Mouse (Mus musculus) cortical plate, adult 2 months (tissue): Measurements from ENCODE around the gene Zcchc10. TPM values are rescaled to one million over a fixed set of nuclear protein-coding genes. Genes with fewer than 3 reads are reported as not detected.
"Not testable (repeated sequence)": the region's sequence is repeated elsewhere in the genome, so short reads cannot be mapped to it uniquely, and the experiment has no call there.

Experiments
- H3K27ac ChIP-seq: fragments of 200-500 bp; 2 replicates; pipeline ENCODE4 v1.5.1; 2012; ENCODE audit warnings: low read length, control low read depth, inconsistent platforms; ENCODE audit not compliant: insufficient read depth
- H3K4me1 ChIP-seq: fragments of 200-500 bp; 2 replicates; pipeline ENCODE4 v1.6.1; 2011; ENCODE audit warnings: low read length; ENCODE audit not compliant: control insufficient read depth, insufficient read depth
- H3K4me3 ChIP-seq: fragments of 200-500 bp; 2 replicates; pipeline ENCODE4 v1.5.1; 2011; ENCODE audit warnings: mild to moderate bottlenecking, low read length, control low read depth; ENCODE audit not compliant: insufficient read depth
- CTCF ChIP-seq: fragments of 200-500 bp; IDR thresholded peaks from 2 replicates; pipeline ENCODE4 v1.5.1; 2011; ENCODE audit warnings: mild to moderate bottlenecking, control low read depth, low read length; ENCODE audit not compliant: insufficient read depth; ENCODE audit errors: extremely low read depth
- POLR2A ChIP-seq: fragments of 200-500 bp; IDR thresholded peaks from 2 replicates; pipeline ENCODE4 v1.6.1; 2011; ENCODE audit warnings: mild to moderate bottlenecking, low read length, control low read depth; ENCODE audit not compliant: insufficient read depth; ENCODE audit errors: extremely low read depth
- polyA plus RNA-seq: library from polyadenylated mRNA; depleted of rRNA; stranded (reverse); fragments of >200 nt; gene quantifications from 2 replicates; pipeline ENCODE4 v1.2.3, GENCODE M21; 2012

Zcchc10 gene
- polyA plus RNA-seq, 1 experiment, result 11.2 TPM

GRCm38 (mm10) chr11:53336182-53336571 is 11.7 kb downstream of the Zcchc10 start:
- TF ChIP-seq POLR2A (no peak), CTCF (no peak)
- Histone ChIP-seq H3K4me1 (no peaks in the 10 kb centered on the region), H3K27ac (no peak overlapping the region), H3K4me3 (no peak overlapping the region)

GRCm38 (mm10) chr11:53336924-53337323 is 12.4 kb downstream of the Zcchc10 start:
- Histone ChIP-seq H3K27ac (no peak overlapping the region), H3K4me1 (no peaks in the 10 kb centered on the region), H3K4me3 (no peak overlapping the region)
- TF ChIP-seq CTCF, result no peak
- TF ChIP-seq POLR2A, result no peak

- Histone ChIP-seq H3K4me1 (no peaks in the 10 kb centered on the region), H3K4me3 (no peak overlapping the region), H3K27ac (no peak overlapping the region)
- TF ChIP-seq POLR2A (no peak), CTCF (no peak)
These were observed 13.2 kb downstream of the Zcchc10 start for GRCm38 (mm10) chr11:53337684-53338083.

GRCm38 (mm10) chr11:53341019-53341418 is 16.5 kb downstream of the Zcchc10 start:
- H3K27ac ChIP-seq, H3K4me3 ChIP-seq, H3K4me1 ChIP-seq: not testable (repeated sequence)

GRCm38 (mm10) chr11:53342711-53343110 is 18.2 kb downstream of the Zcchc10 start:
- no peak for TF ChIP-seq CTCF
- no peak for TF ChIP-seq POLR2A

GRCm38 (mm10) chr11:53345328-53345727 is 20.8 kb downstream of the Zcchc10 start:
- H3K4me3 ChIP-seq, result no peak overlapping the region
- no peak overlapping the region for H3K27ac ChIP-seq
- H3K4me1 ChIP-seq, result no peaks in the 10 kb centered on the region
- TF ChIP-seq POLR2A (no peak), CTCF (no peak)

More at GRCm38 (mm10) chr11:53342711-53343110, 18.2 kb downstream of the Zcchc10 start:
- no peak overlapping the region for H3K27ac ChIP-seq
- H3K4me3 ChIP-seq, result no peak overlapping the region
- no peaks in the 10 kb centered on the region for H3K4me1 ChIP-seq

GRCm38 (mm10) chr11:53345738-53346137 is 21.3 kb downstream of the Zcchc10 start:
- TF ChIP-seq POLR2A, result no peak
- no peak for TF ChIP-seq CTCF
- no peaks in the 10 kb centered on the region for H3K4me1 ChIP-seq

GRCm38 (mm10) chr11:53350291-53351223 is 26.1 kb downstream of the Zcchc10 start, which contains the start of gene Aff4:
Gene Aff4, plus strand, starts transcription at chr11:53350833.
- 0 out of 2 replicates have a peak, but pooled peaks cover 1% of the 10 kb centered on the region for H3K4me1 ChIP-seq
- TF ChIP-seq POLR2A (no peak), CTCF (no peak)
- H3K27ac ChIP-seq, result peak within 1 kb of the TSS; percentile 100
- peak within 1 kb of the TSS; percentile 58 for H3K4me3 ChIP-seq

More at GRCm38 (mm10) chr11:53345738-53346137, 21.3 kb downstream of the Zcchc10 start:
- H3K4me3 ChIP-seq, result no peak overlapping the region
- no peak overlapping the region for H3K27ac ChIP-seq

GRCm38 (mm10) chr11:53351224-53351942 is 26.9 kb downstream of the Zcchc10 start:
- H3K27ac ChIP-seq, result peak overlapping the region; percentile 100
- peak overlapping the region; percentile 58 for H3K4me3 ChIP-seq
- TF ChIP-seq POLR2A (peak; percentile 20; the same call in 1 of the 2 replicates), CTCF (no peak)
- H3K4me1 ChIP-seq, result 0 out of 2 replicates have a peak, but pooled peaks cover 1% of the 10 kb centered on the region
